Mouse (Mus musculus): ENCODE measurements around the gene Wdr25. TPM values are rescaled to one million over a fixed set of nuclear protein-coding genes. Genes with fewer than 3 reads are reported as not detected.

The Wdr25 gene
- polyA plus RNA-seq, 1 experiment = 21.3 TPM

GRCm38 (mm10) chr12:108941282-108941681, 47.9 kb downstream of the Wdr25 start:
- TF ChIP-seq CTCF (conservative IDR thresholded peaks at IDR 0.05; ENCODE audit: insufficient read depth, insufficient read length, low read depth, low read length) (no peak), POLR2A (IDR thresholded peaks at IDR 0.05; ENCODE audit: low read depth, low read length) (no peak)
- Histone ChIP-seq H3K4me3 (ENCODE audit: insufficient read depth, low read depth, low read length) (no peak overlapping the region), H3K27me3 (replicated peaks; ENCODE audit: control insufficient read depth, insufficient read depth, low read length) (no peaks in the 10 kb centered on the region), H3K4me1 (ENCODE audit: control insufficient read depth, insufficient read depth, low read length) (no peaks in the 10 kb centered on the region), H3K36me3 (ENCODE audit: control insufficient read depth, insufficient read depth, low read length) (no peaks in the 10 kb centered on the region), H3K27ac (ENCODE audit: insufficient read depth, low read depth, low read length) (no peak overlapping the region)
- no peak for DNase-seq
- 50% methylated on average over 2 of the region's 2 CpGs for WGBS

GRCm38 (mm10) chr12:108942203-108942923, 48.9 kb downstream of the Wdr25 start:
- TF ChIP-seq POLR2A (IDR thresholded peaks at IDR 0.05; ENCODE audit: low read depth, low read length) = no peak
- no peak for TF ChIP-seq CTCF (conservative IDR thresholded peaks at IDR 0.05; ENCODE audit: insufficient read depth, insufficient read length, low read depth, low read length)
- Histone ChIP-seq H3K4me1 (ENCODE audit: control insufficient read depth, insufficient read depth, low read length) (no peaks in the 10 kb centered on the region), H3K27ac (ENCODE audit: insufficient read depth, low read depth, low read length) (no peak overlapping the region), H3K27me3 (replicated peaks; ENCODE audit: control insufficient read depth, insufficient read depth, low read length) (no peaks in the 10 kb centered on the region), H3K4me3 (ENCODE audit: insufficient read depth, low read depth, low read length) (no peak overlapping the region), H3K36me3 (ENCODE audit: control insufficient read depth, insufficient read depth, low read length) (no peaks in the 10 kb centered on the region)
- WGBS = 92% methylated on average over 14 of the region's 14 CpGs
- DNase-seq = no peak

GRCm38 (mm10) chr12:108953011-108953550, 59.6 kb downstream of the Wdr25 start:
- H3K4me1 ChIP-seq (ENCODE audit: control insufficient read depth, insufficient read depth, low read length) = no peaks in the 10 kb centered on the region
- TF ChIP-seq POLR2A (IDR thresholded peaks at IDR 0.05; ENCODE audit: low read depth, low read length) (no peak), CTCF (conservative IDR thresholded peaks at IDR 0.05; ENCODE audit: insufficient read depth, insufficient read length, low read depth, low read length) (no peak)
- no peaks in the 10 kb centered on the region for H3K27me3 ChIP-seq (replicated peaks; ENCODE audit: control insufficient read depth, insufficient read depth, low read length)
- H3K36me3 ChIP-seq (ENCODE audit: control insufficient read depth, insufficient read depth, low read length) = no peaks in the 10 kb centered on the region
- H3K4me3 ChIP-seq (ENCODE audit: insufficient read depth, low read depth, low read length) = no peak overlapping the region
- WGBS = 79% methylated on average over 9 of the region's 9 CpGs
- H3K27ac ChIP-seq (ENCODE audit: insufficient read depth, low read depth, low read length) = no peak overlapping the region
- no peak for DNase-seq

- TF ChIP-seq POLR2A (IDR thresholded peaks at IDR 0.05; ENCODE audit: low read depth, low read length) (no peak), CTCF (conservative IDR thresholded peaks at IDR 0.05; ENCODE audit: insufficient read depth, insufficient read length, low read depth, low read length) (peak; percentile 41; the same call in 1 of the 2 replicates)
- H3K4me3 ChIP-seq (ENCODE audit: insufficient read depth, low read depth, low read length) = no peak overlapping the region
- WGBS = 39% methylated on average over 6 of the region's 6 CpGs
- H3K27me3 ChIP-seq (replicated peaks; ENCODE audit: control insufficient read depth, insufficient read depth, low read length) = no peaks in the 10 kb centered on the region
- H3K4me1 ChIP-seq (ENCODE audit: control insufficient read depth, insufficient read depth, low read length) = no peaks in the 10 kb centered on the region; the same call in 1 of the 2 replicates
- DNase-seq = peak; percentile 36
- H3K27ac ChIP-seq (ENCODE audit: insufficient read depth, low read depth, low read length) = no peak overlapping the region
- no peaks in the 10 kb centered on the region for H3K36me3 ChIP-seq (ENCODE audit: control insufficient read depth, insufficient read depth, low read length)
These were observed 60.4 kb downstream of the Wdr25 start for GRCm38 (mm10) chr12:108953838-108954237.

- WGBS = 61% methylated on average over 2 of the region's 2 CpGs
- H3K36me3 ChIP-seq (ENCODE audit: control insufficient read depth, insufficient read depth, low read length) = no peaks in the 10 kb centered on the region
- no peak overlapping the region for H3K4me3 ChIP-seq (ENCODE audit: insufficient read depth, low read depth, low read length)
- no peak for DNase-seq
- no peak overlapping the region for H3K27ac ChIP-seq (ENCODE audit: insufficient read depth, low read depth, low read length)
- no peaks in the 10 kb centered on the region for H3K27me3 ChIP-seq (replicated peaks; ENCODE audit: control insufficient read depth, insufficient read depth, low read length)
- TF ChIP-seq POLR2A (IDR thresholded peaks at IDR 0.05; ENCODE audit: low read depth, low read length) = no peak
- TF ChIP-seq CTCF (conservative IDR thresholded peaks at IDR 0.05; ENCODE audit: insufficient read depth, insufficient read length, low read depth, low read length) = no peak
- H3K4me1 ChIP-seq (ENCODE audit: control insufficient read depth, insufficient read depth, low read length) = peaks cover 5% of the 10 kb centered on the region; the same call in 1 of the 2 replicates
These were observed 61.0 kb downstream of the Wdr25 start for GRCm38 (mm10) chr12:108954456-108954855.

- Histone ChIP-seq H3K4me3 (ENCODE audit: insufficient read depth, low read depth, low read length) (no peak overlapping the region), H3K27me3 (replicated peaks; ENCODE audit: control insufficient read depth, insufficient read depth, low read length) (no peaks in the 10 kb centered on the region), H3K4me1 (ENCODE audit: control insufficient read depth, insufficient read depth, low read length) (peaks cover 14% of the 10 kb centered on the region; the same call in 1 of the 2 replicates), H3K36me3 (ENCODE audit: control insufficient read depth, insufficient read depth, low read length) (no peaks in the 10 kb centered on the region), H3K27ac (ENCODE audit: insufficient read depth, low read depth, low read length) (no peak overlapping the region)
- no peak for TF ChIP-seq CTCF (conservative IDR thresholded peaks at IDR 0.05; ENCODE audit: insufficient read depth, insufficient read length, low read depth, low read length)
- no peak for TF ChIP-seq POLR2A (IDR thresholded peaks at IDR 0.05; ENCODE audit: low read depth, low read length)
- 66% methylated on average over 7 of the region's 7 CpGs for WGBS
- DNase-seq = no peak
These were observed 65.1 kb downstream of the Wdr25 start for GRCm38 (mm10) chr12:108958483-108958882.

- peak overlapping the region; percentile 6; the same call in 1 of the 2 replicates for H3K4me3 ChIP-seq (ENCODE audit: insufficient read depth, low read depth, low read length)
- no peak overlapping the region for H3K27ac ChIP-seq (ENCODE audit: insufficient read depth, low read depth, low read length)
- no peak for DNase-seq
- TF ChIP-seq CTCF (conservative IDR thresholded peaks at IDR 0.05; ENCODE audit: insufficient read depth, insufficient read length, low read depth, low read length) (no peak), POLR2A (IDR thresholded peaks at IDR 0.05; ENCODE audit: low read depth, low read length) (no peak)
- H3K36me3 ChIP-seq (ENCODE audit: control insufficient read depth, insufficient read depth, low read length) = no peaks in the 10 kb centered on the region
- no peaks in the 10 kb centered on the region for H3K27me3 ChIP-seq (replicated peaks; ENCODE audit: control insufficient read depth, insufficient read depth, low read length)
- peaks cover 14% of the 10 kb centered on the region; the same call in 1 of the 2 replicates for H3K4me1 ChIP-seq (ENCODE audit: control insufficient read depth, insufficient read depth, low read length)
- 21% methylated on average over 23 of the region's 23 CpGs for WGBS
These were observed 65.7 kb downstream of the Wdr25 start for GRCm38 (mm10) chr12:108958991-108959638.

Measured in kidney, adult 2 months (tissue).